Mouse (Mus musculus): ENCODE data around the gene Prm2.
A peak's percentile ranks its signal among the peaks of the same experiment; 100 is the strongest.

Prm2 gene

GRCm38 (mm10) chr16:10796034-10796433 lies at the start of gene Prm2:
TSS of gene Prm2 (minus strand) at chr16:10796134.
- DNase-seq (ENCODE audit: low read depth, low spot score), result no peak

- DNase-seq (ENCODE audit: low read depth, low spot score), result no peak
Measured at GRCm38 (mm10) chr16:10844319-10844670, 48.4 kb upstream of the Prm2 start.

- no peak for DNase-seq (ENCODE audit: low read depth, low spot score)
Measured at GRCm38 (mm10) chr16:10843486-10844318, 47.8 kb upstream of the Prm2 start.

GRCm38 (mm10) chr16:10842282-10842855 lies 46.4 kb upstream of the Prm2 start:
- DNase-seq (ENCODE audit: low read depth, low spot score), result no peak

- no peak for DNase-seq (ENCODE audit: low read depth, low spot score)
Measured at GRCm38 (mm10) chr16:10840018-10840417, 44.1 kb upstream of the Prm2 start.

- peak; percentile 27 for DNase-seq (ENCODE audit: low read depth, low spot score)
Measured at GRCm38 (mm10) chr16:10838487-10839245, 42.7 kb upstream of the Prm2 start.

- DNase-seq (ENCODE audit: low read depth, low spot score), result no peak
Measured at GRCm38 (mm10) chr16:10837903-10838302, 42.0 kb upstream of the Prm2 start.

- no peak for DNase-seq (ENCODE audit: low read depth, low spot score)
Measured at GRCm38 (mm10) chr16:10837250-10837649, 41.3 kb upstream of the Prm2 start.

- no peak for DNase-seq (ENCODE audit: low read depth, low spot score)
Measured at GRCm38 (mm10) chr16:10836388-10836787, 40.5 kb upstream of the Prm2 start.

- peak; percentile 88 for DNase-seq (ENCODE audit: low read depth, low spot score)
Measured at GRCm38 (mm10) chr16:10834911-10835587, 39.1 kb upstream of the Prm2 start, which contains the start of gene Rmi2. TSS of gene Rmi2 (plus strand) at chr16:10835059.

- DNase-seq (ENCODE audit: low read depth, low spot score), result no peak
Measured at GRCm38 (mm10) chr16:10834542-10834910, 38.6 kb upstream of the Prm2 start.

GRCm38 (mm10) chr16:10828461-10828805 lies 32.5 kb upstream of the Prm2 start:
- DNase-seq (ENCODE audit: low read depth, low spot score), result no peak

- DNase-seq (ENCODE audit: low read depth, low spot score), result no peak
Measured at GRCm38 (mm10) chr16:10827766-10828460, 32.0 kb upstream of the Prm2 start.

- DNase-seq (ENCODE audit: low read depth, low spot score), result no peak
Measured at GRCm38 (mm10) chr16:10827269-10827668, 31.3 kb upstream of the Prm2 start.

- no peak for DNase-seq (ENCODE audit: low read depth, low spot score)
Measured at GRCm38 (mm10) chr16:10825840-10826239, 29.9 kb upstream of the Prm2 start.

- DNase-seq (ENCODE audit: low read depth, low spot score), result no peak
Measured at GRCm38 (mm10) chr16:10824536-10824935, 28.6 kb upstream of the Prm2 start.

- no peak for DNase-seq (ENCODE audit: low read depth, low spot score)
Measured at GRCm38 (mm10) chr16:10821387-10821786, 25.5 kb upstream of the Prm2 start.

- no peak for DNase-seq (ENCODE audit: low read depth, low spot score)
Measured at GRCm38 (mm10) chr16:10819966-10820365, 24.0 kb upstream of the Prm2 start.

- DNase-seq (ENCODE audit: low read depth, low spot score), result no peak
Measured at GRCm38 (mm10) chr16:10818579-10819135, 22.7 kb upstream of the Prm2 start.

GRCm38 (mm10) chr16:10814864-10815263 lies 18.9 kb upstream of the Prm2 start:
- no peak for DNase-seq (ENCODE audit: low read depth, low spot score)

GRCm38 (mm10) chr16:10813726-10814125 lies 17.8 kb upstream of the Prm2 start:
- DNase-seq (ENCODE audit: low read depth, low spot score), result no peak
